Mouse (Mus musculus): ENCODE measurements at regions not wholly inside any gene's neighbourhood (a gene's known extent, or its start where the extent isn't known, plus 50 kb on each side); places are given as distances from the start of the nearest gene placed in this dataset.
"Not testable (repeated sequence)": the region's sequence is repeated elsewhere in the genome, so short reads cannot be mapped to it uniquely, and the experiment has no call there.

DNA sequence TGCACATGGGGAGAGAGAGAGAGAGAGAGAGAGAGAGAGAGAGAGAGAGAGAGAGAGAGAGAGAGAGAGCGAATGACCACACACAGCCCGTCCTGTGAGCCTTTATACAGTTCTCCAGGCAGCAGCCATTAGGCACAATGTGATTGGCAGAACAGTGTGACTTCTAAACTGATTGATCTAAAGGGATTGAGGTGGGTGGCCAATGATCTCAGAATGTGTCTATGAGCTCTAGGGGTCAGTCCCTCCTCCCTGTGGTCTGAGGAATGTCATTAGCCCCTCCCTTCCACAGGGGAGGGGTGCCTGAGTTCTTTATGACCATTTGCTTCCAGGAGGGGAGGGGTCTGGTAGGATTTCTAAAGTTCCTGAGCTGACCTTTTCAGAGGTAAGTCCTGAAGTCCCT is 62.1 kb downstream of the Duxbl3 start:
- H3K4me3 ChIP-seq; H3K4me2 ChIP-seq (replicated peaks); H3K27ac ChIP-seq (replicated peaks); H3K36me3 ChIP-seq; H3K9ac ChIP-seq (replicated peaks); H3K4me1 ChIP-seq; ATAC-seq (replicated peaks); H3K27me3 ChIP-seq; H3K9me3 ChIP-seq: not testable (repeated sequence)
- 56% methylated on average over 2 of the region's 2 CpGs for WGBS

DNA sequence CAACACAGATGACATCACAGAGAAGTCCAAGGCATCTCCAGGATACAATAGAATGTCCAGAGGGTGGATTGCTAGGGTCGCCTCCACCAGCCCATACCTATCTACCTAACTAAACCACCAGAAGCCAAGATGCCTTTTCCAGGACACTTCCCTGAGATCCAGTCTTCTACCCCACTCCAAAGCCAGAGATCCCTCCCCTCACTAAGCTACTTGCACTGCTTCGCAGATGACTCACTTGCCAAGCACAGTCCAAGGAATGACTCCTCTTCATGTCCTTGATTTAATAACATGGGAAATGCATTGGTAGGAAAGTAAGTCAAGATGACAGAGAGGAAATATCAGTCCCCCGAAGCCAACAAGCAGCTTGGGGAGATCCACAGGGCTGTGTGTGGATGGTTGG is 63.0 kb downstream of the Duxbl3 start:
- Histone ChIP-seq H3K9me3 (no peaks in the 10 kb centered on the region), H3K36me3 (no peaks in the 10 kb centered on the region), H3K27me3 (no peaks in the 10 kb centered on the region), H3K4me3 (no peak overlapping the region), H3K27ac (replicated peaks) (no peak overlapping the region), H3K4me2 (replicated peaks) (no peak overlapping the region), H3K4me1 (no peaks in the 10 kb centered on the region), H3K9ac (replicated peaks) (no peak overlapping the region)
- WGBS: 92% methylated on average over 3 of the region's 3 CpGs
- no peak for ATAC-seq (replicated peaks)

DNA sequence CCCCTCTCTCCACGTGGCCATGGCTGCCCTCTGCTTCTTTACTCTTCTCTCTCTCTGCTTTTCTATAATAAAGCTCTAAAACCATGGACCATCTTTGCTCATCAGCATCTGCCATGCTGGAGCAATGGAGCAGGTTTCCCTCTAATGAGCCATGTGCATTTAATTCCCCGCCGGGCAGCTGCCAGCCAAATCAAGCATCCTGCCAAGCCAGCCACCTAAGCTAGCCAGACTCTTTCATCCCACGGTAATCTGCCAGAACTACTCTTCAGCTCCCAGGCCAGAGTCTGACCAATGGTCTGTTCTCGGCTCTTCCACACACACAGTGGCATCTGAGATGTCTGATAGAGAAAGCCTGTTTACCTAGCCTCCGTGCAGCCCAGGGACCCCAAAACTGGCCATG is 70.8 kb downstream of the Duxbl3 start:
- Histone ChIP-seq H3K4me3 (no peak overlapping the region), H3K9me3 (no peaks in the 10 kb centered on the region), H3K36me3 (no peaks in the 10 kb centered on the region), H3K27ac (replicated peaks) (0 out of 2 replicates have a peak overlapping the region, but pooled peaks have one; percentile 5), H3K4me1 (no peaks in the 10 kb centered on the region), H3K4me2 (replicated peaks) (no peak overlapping the region), H3K27me3 (no peaks in the 10 kb centered on the region), H3K9ac (replicated peaks) (no peak overlapping the region)
- no peak; the same call in 1 of the 2 replicates for ATAC-seq (replicated peaks)
- WGBS: 52% methylated on average over 6 of the region's 6 CpGs

DNA sequence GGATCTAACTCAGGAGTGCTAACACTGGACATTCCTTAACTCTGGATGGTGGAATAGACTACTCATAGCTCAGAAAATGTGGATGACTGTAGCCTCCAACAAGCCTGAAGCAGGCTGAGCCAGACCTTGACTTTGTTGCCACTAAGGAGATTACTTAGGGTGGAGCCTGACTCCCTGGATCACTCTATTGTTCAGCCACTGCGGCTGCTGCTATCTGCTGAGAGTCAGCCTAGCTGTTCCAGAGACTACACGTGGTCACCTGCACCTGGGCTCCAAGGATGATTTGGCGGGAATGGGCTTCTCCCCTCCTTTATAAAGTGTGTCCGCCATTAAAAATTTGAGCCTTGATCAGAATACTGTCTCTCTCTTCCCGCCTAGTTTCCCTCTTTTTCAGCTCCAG is 83.3 kb downstream of the Duxbl3 start:
- ATAC-seq (replicated peaks): no peak
- Histone ChIP-seq H3K4me2 (replicated peaks) (no peak overlapping the region), H3K36me3 (no peaks in the 10 kb centered on the region), H3K27me3 (no peaks in the 10 kb centered on the region), H3K9ac (replicated peaks) (no peak overlapping the region), H3K27ac (replicated peaks) (no peak overlapping the region), H3K9me3 (no peaks in the 10 kb centered on the region), H3K4me1 (no peaks in the 10 kb centered on the region), H3K4me3 (no peak overlapping the region)
- WGBS: 84% methylated on average over 5 of the region's 5 CpGs

DNA sequence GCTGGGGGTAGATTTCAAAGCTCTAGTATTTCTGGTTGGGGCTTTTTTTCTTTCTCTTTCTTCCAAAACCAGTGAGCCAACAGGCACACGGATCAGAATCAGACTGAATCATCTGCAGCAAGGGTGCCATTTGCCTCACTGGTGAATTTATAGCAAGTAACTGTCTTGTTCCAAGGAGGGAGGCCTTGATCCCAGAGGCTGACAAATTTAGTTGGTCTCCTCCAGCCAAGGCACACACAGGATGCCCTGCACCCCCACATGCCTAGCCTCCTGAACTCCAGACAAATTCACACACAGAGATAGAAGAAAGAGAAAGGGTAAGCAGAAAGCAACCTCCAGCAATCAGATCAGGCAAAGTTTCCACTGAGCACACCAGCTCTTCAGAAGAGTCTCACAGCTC is 87.5 kb downstream of the Duxbl3 start:
- H3K27me3 ChIP-seq: no peaks in the 10 kb centered on the region
- no peak overlapping the region for H3K9ac ChIP-seq (replicated peaks)
- no peaks in the 10 kb centered on the region for H3K36me3 ChIP-seq
- no peak overlapping the region for H3K4me3 ChIP-seq
- no peak overlapping the region for H3K27ac ChIP-seq (replicated peaks)
- H3K4me1 ChIP-seq: no peaks in the 10 kb centered on the region
- 95% methylated on average over 1 of the region's 1 CpGs for WGBS
- H3K9me3 ChIP-seq: no peaks in the 10 kb centered on the region
- no peak for ATAC-seq (replicated peaks)
- H3K4me2 ChIP-seq (replicated peaks): no peak overlapping the region

DNA sequence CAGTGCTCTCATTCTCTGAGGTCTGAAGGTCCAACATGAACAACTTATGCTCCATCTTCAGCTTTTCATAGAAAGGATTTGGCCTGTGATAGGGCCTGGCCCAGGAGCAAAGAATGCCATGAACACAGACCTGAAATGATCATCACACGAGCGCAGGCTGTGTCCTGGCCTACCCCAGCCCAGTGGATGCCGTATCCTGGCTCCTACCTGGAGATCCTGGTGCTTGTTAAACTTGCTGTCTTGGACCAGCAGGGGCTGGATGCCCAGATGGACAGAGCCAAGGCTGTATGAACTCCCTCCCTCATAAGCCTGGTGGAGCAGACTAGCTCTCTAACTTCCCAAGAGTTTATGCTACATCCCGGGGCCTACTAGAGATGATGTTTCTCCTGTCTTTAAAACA is 89.5 kb downstream of the Duxbl3 start:
- WGBS: 84% methylated on average over 4 of the region's 4 CpGs

DNA sequence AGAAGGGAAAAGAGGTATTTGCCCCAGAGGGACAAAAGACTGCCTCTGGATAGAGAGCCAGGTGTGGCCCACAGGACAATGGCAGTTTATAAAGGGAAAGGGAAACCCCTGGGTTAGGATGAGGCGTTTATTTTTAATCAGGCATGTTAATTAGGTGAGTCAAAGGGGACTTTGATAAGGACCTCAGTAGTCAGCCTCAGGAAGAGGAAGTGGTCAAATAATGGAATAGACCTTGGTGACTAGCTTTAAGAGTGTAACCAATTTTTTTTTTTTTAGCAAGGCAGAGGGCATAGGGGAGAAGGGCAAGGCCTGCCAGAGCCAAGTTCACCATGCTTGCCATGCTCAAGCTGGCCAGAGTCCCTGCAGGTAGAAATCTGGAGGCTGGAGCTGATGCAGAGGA is 95.2 kb downstream of the Duxbl3 start:
- no peak for ATAC-seq (replicated peaks)
- WGBS: 69% methylated on average over 1 of the region's 1 CpGs
- no peaks in the 10 kb centered on the region for H3K36me3 ChIP-seq

More for the DNA sequence above, 89.5 kb downstream of the Duxbl3 start:
- Histone ChIP-seq H3K9ac (replicated peaks) (no peak overlapping the region), H3K4me3 (no peak overlapping the region), H3K27me3 (no peaks in the 10 kb centered on the region), H3K4me2 (replicated peaks) (no peak overlapping the region), H3K4me1 (no peaks in the 10 kb centered on the region), H3K9me3 (no peaks in the 10 kb centered on the region), H3K36me3 (no peaks in the 10 kb centered on the region), H3K27ac (replicated peaks) (no peak overlapping the region)
- ATAC-seq (replicated peaks): no peak

DNA sequence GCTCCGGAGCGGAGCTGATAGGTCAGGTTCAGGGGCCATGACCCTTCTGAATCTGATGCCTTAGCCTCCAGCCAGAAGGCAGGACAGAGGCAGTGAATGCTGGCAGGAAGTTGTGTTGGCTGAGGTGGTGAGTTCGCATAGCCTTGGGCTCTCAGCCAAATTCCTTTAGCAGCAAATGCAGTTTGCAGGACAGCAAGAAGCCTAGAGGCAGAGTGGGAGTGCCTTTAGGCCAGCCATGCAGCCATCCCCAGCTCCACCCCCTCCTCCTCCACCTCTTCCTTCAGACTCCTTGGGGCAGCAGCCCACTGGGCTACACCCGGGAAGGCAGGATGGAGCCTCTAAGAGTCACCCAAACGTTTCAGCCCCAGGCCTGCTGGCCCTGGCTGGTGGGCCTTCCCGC is 99.5 kb downstream of the Duxbl3 start:
- no peak overlapping the region for H3K4me2 ChIP-seq (replicated peaks)
- WGBS: 62% methylated on average over 6 of the region's 6 CpGs
- H3K27me3 ChIP-seq: no peaks in the 10 kb centered on the region
- no peak overlapping the region for H3K4me3 ChIP-seq
- no peak for ATAC-seq (replicated peaks)
- H3K4me1 ChIP-seq: no peaks in the 10 kb centered on the region
- H3K9me3 ChIP-seq: no peaks in the 10 kb centered on the region
- H3K27ac ChIP-seq (replicated peaks): no peak overlapping the region
- H3K9ac ChIP-seq (replicated peaks): no peak overlapping the region
- no peaks in the 10 kb centered on the region for H3K36me3 ChIP-seq

More for the DNA sequence above, 95.2 kb downstream of the Duxbl3 start:
- Histone ChIP-seq H3K4me2 (replicated peaks) (no peak overlapping the region), H3K4me3 (no peak overlapping the region), H3K9me3 (no peaks in the 10 kb centered on the region), H3K4me1 (no peaks in the 10 kb centered on the region), H3K27me3 (no peaks in the 10 kb centered on the region), H3K27ac (replicated peaks) (no peak overlapping the region), H3K9ac (replicated peaks) (no peak overlapping the region)

DNA sequence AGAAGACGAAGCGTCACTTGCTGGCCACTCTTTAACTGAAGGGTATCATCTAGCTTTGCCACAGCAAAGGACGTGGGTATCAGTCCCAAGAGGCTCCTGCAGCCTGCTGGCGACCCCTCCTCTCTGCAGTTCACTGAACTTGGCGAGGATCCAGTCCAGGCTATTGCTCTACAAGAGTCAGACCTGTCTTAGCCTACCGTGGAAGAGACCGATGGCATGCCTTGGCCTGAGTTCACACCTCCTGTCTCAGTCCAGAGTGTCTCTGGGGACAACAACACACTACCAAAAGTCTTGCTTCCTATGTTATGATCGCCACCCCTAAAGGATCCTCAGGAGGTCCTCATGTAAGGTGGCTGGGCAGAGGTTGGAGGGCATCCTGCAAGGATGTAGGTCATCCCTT is 100.2 kb downstream of the Duxbl3 start:
- no peak overlapping the region for H3K27ac ChIP-seq (replicated peaks)
- no peaks in the 10 kb centered on the region for H3K9me3 ChIP-seq
- H3K36me3 ChIP-seq: no peaks in the 10 kb centered on the region
- H3K4me2 ChIP-seq (replicated peaks): no peak overlapping the region
- no peak overlapping the region for H3K9ac ChIP-seq (replicated peaks)
- no peaks in the 10 kb centered on the region for H3K4me1 ChIP-seq
- no peak for ATAC-seq (replicated peaks)
- 84% methylated on average over 8 of the region's 8 CpGs for WGBS
- no peaks in the 10 kb centered on the region for H3K27me3 ChIP-seq
- no peak overlapping the region for H3K4me3 ChIP-seq

DNA sequence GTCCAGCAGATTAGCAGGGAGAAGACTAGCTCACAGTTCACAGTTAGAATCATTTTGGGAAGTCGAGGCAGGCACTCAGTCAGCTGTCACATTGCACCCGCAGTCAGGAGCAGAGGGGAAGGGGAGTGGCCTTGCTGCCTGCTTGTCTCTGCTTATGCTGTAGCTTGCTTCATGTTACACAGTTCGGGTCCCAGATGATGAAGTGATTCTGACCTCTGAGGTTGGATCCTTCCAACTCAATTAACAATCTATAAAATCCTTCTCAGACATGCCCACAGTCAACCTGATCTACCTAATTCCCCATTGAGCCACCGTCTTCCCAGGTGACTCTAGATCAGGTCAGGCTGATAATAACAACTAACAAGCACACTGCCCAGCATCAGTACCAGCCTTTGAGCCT is 102.3 kb downstream of the Duxbl3 start:
- H3K9me3 ChIP-seq: no peaks in the 10 kb centered on the region
- H3K27me3 ChIP-seq: no peaks in the 10 kb centered on the region
- H3K4me1 ChIP-seq: no peaks in the 10 kb centered on the region
- no peak overlapping the region for H3K27ac ChIP-seq (replicated peaks)
- no peak for ATAC-seq (replicated peaks)
- no peak overlapping the region for H3K9ac ChIP-seq (replicated peaks)
- no peak overlapping the region for H3K4me3 ChIP-seq
- H3K4me2 ChIP-seq (replicated peaks): no peak overlapping the region
- H3K36me3 ChIP-seq: no peaks in the 10 kb centered on the region
- WGBS: 83% methylated on average over 4 of the region's 4 CpGs

DNA sequence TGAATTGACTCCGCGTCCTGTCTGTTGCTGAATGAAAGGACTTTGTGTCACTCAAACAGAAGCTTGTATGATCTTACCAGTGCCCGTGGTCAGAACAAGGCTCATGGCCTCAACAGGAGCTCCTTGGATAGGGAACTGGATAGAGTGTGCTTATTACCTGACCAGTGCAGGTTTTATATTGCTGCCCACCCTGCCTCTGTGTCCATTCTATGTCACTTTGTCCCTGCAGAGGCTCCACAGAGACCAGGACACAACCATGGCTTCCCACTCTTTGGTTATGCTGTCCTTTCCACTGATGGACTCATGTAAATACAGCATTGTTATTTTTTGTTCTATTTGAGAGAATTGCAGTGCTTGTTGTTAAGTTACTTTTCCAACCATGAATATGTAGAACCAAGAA is 103.4 kb downstream of the Duxbl3 start:
- Histone ChIP-seq H3K36me3 (no peaks in the 10 kb centered on the region), H3K27ac (replicated peaks) (no peak overlapping the region), H3K4me1 (no peaks in the 10 kb centered on the region), H3K9me3 (no peaks in the 10 kb centered on the region), H3K4me2 (replicated peaks) (no peak overlapping the region), H3K4me3 (no peak overlapping the region), H3K27me3 (no peaks in the 10 kb centered on the region), H3K9ac (replicated peaks) (no peak overlapping the region)
- ATAC-seq (replicated peaks): no peak
- WGBS: 91% methylated on average over 3 of the region's 3 CpGs

Measured in forebrain, embryonic 15.5 days (tissue).